Mouse (Mus musculus): ENCODE data around the gene 2200002D01Rik.
A peak's percentile ranks its signal among the peaks of the same experiment; 100 is the strongest.
"Not testable (repeated sequence)": the region's sequence is repeated elsewhere in the genome, so short reads cannot be mapped to it uniquely, and the experiment has no call there.

Gene 2200002D01Rik

DNA sequence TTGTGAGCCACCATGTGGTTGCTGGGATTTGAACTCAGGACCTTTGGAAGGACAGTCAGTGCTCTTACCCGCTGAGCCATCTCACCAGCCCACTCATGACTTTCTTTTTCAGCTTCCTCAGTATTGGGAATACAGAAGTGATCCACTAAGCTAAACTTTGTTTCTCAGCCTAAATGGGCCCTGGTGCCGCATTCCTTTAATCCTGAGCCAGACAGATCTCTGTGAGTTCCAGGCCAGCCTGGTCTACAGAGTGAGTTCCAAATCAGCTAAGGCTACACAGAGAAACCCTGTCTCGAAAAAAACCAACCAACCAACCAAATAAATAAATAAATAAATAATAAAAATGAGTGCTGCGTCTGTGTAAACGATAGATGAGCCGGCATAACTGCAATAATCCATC is 10.7 kb downstream of the 2200002D01Rik start:
- not testable (repeated sequence) for DNase-seq (ENCODE audit: low spot score in 2 of 2)

DNA sequence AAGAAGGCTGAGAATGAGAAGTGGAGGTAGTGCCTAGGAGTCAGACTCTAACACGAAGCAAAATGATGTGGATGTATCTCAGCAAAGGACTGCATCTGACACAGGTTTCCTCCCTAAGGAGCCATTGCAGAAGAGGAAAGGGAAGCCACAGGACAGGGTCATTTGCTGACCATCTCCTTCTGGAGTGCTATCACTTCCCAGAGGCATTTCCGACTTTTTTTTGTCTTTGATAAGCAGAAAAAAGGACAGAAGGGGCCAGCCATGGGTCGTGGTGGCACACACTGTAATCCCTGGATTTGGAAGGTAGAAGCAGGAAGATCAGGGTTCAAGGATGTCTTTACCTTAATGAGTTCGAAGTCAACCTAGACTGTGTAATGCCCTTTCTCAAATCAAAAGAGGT is 11.7 kb downstream of the 2200002D01Rik start:
- DNase-seq (ENCODE audit: low spot score in 2 of 2): no peak

DNA sequence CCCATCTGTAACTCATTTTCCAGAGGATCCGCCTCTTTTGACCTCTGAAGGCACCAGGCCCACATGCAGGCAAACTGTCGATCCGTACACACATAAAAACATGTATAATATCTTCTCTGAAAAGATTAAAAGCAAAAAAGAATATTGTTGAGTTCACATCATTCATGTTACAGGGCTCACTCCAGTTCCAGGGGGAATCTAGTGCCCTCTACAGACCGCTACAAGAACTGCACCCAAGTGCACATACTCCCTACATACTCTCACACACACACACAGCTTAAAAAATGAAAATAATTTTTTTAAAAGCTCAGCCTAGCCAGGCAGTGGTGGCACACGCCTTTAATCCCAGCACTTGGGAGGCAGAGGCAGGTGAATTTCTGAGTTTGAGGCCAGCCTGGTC is 13.6 kb downstream of the 2200002D01Rik start:
- no peak for DNase-seq (ENCODE audit: low spot score in 2 of 2)

DNA sequence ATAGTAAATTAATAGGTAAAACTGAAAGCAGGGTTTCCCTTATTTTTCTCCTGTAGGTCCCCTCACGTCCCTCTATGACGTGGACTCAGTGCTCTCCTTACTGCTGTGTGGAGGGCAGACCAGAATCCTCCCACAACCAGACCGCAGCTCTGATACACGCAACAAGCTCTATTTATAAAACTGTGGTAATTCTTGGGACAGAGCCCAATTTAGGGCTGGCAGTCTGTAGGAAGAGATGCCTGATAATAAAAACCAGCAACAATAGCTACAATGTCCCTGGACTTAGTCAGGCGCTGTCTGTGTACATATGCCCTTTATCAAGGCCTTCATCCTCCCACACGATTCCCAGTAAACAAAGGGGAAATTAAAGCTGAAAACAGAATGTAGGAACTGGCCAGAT is 14.5 kb downstream of the 2200002D01Rik start:
- no peak for DNase-seq (ENCODE audit: low spot score in 2 of 2)

DNA sequence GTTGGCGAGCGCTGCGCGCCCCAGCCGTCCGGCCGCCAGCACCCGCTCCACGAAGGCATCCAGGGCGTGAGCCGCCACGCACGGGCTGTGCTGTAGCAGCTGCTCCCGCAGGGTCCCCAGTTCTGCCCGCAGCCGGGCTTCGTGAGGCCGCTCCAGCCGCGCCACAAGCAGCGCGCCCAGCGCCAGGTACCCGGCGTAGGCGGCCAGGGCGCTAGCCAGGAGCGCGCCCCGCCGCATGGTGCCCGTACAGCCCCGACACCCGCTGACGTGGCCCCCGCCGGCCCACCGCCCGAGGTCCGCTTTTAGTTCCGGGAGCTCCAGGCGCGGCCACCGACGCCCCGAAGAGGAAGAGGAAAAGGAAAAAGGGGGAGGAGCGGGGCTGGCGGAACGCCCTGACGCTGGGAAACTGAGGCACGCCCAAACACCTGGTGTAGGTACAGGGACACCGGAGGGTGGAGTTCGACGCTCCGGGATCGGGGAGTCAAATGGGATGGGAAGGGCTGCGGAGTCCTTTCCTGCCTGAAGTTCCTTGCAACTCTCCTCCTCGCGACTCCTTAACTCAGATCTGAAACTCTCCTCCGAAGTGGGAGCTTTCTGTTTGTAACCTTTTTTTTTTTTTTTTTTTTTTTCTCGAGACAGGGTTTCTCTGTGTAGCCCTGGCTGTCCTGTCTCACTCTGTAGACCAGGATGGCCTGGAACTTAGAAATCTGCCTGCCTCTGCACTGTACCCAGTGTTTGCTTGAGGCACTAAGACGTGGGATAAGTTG is 15.8 kb downstream of the 2200002D01Rik start, which contains the start of gene Kcnk6:
Gene Kcnk6 (minus strand): TSS at position 269 of the 767 bp plus-strand sequence.
- peak in 1 of 2 experiments; percentile 35 for DNase-seq (ENCODE audit: low spot score in 2 of 2)

DNA sequence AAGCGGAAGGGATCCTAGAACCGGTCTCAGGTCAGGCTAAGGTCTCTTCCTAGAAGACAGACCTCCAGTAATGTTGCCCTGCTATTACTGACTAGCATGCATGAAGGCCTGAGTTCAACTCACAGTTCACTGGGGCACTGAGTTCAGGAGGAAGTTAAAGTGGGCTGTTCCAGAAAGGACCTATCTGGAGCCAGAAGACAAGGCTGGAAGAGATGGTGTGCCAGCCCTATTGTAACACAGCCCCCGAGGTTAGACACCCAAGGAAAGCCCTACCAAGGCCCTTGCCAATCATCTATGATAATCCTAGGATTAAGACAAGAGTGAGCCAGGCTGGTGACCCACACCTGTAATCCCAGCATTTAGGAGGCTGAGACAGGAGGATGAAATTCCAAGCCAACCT is 16.7 kb downstream of the 2200002D01Rik start:
- DNase-seq (ENCODE audit: low spot score in 2 of 2): no peak

DNA sequence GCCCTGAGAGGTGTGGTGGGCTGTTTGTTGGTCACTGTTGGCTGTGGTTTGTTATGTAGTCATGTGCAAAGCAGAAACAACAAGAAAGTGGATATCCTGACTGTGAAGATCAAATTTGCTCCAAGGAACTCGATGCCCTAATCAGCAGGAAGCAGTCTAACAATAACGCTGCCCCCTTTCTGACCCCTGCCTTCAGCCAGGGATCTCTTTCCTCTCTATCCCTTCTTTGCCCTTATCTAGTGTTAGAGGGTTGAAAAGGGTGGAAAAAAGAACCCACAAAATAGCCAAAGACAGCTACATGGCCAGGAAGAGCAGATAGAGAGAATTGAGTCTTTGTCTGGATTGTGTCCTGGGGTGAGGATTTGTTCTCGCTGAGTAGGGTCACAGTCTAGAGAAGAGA is 17.7 kb downstream of the 2200002D01Rik start:
- no peak for DNase-seq (ENCODE audit: low spot score in 2 of 2)

DNA sequence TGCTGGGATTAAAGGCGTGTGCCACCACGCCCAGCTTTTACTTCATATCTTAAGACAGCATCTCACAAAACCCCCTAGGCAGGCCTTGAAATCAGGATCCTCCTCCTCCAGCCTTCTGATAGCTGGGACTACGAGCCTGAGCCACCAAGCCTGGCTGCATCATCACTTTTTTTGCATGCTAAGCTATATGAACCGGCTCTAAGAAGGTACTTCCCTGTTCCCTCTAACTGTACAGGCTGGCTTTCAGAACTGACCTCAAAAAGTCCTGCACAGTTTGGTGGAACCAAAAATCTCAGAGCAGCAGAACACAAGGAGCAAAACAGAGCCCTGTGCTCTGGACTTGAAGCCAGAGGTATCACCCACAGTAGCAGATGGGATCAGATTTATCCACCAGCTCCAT is 20.1 kb downstream of the 2200002D01Rik start:
- DNase-seq (ENCODE audit: low spot score in 2 of 2): no peak

DNA sequence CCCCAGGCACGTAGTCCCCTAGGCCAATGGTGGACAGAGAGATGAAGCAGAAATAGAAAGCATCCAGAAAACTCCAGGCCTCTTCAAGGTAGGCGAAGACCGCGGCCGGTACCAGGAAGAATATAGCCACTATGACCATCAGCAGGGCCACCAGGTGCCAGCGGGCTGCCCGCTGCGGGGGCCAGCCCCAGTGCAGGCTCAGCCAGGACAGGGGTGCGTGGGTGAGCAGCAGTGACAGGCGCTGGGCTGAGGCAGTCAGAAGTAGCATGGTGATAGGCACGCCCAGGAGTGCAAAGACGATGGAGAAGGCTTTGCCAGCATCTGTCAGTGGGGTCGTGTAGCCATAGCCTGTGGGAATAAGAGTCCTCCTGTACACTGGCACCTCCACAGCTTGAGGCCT is 22.7 kb downstream of the 2200002D01Rik start:
- no peak for DNase-seq (ENCODE audit: low spot score in 2 of 2)

DNA sequence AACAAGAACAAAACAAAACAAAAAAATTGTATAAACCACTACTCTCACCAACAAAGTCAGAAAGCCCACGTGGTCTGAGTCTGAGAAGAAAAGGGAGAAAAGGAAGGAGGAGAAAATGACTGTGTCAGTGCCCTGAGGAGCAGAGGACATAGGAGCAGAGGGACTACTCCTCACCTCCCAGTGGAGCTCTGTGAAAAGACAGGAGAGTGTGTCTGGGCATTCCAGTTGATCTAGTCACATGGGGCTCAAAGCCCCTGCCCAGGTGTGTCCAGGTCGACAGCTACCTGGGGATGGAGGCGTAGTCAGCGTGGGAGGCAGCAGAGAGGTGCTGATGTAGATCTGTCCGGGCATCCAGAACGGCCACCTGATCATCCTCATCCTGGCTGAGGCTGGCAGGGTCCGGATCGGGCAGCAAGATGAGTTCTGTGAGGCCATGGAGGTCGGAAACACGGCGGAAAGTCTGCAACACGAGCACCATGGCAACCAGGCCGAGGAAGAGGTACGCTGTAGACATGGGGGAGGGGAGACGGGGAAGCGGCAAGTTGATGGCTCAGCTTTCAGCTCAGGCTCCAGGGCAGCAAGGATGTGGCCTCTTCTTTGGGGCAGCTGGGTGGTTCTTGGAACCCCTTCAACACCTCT is 23.4 kb downstream of the 2200002D01Rik start:
- DNase-seq (ENCODE audit: low spot score in 2 of 2): peak in 1 of 2 experiments; percentile 36

DNA sequence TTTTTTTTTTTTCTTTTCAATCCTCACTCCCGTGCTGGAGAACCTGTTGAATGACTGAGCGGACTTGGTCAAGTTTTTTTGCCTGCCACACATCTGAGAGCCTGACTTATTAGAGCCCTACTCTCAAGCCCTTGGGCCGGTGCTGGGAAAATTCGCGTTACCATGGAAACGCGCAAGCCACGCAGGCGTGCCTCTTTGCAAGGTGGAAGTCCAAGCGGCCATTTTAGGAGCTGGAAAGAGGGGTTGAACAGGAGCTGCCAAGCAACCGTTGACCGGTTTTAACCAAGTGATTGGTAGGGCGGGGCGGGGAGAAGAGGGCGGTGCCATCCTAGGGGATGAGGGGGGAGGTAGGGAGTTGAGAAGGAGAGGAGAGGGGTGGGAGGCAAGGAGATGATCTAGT is 33.4 kb downstream of the 2200002D01Rik start:
- DNase-seq (ENCODE audit: low spot score in 2 of 2): no peak

DNA sequence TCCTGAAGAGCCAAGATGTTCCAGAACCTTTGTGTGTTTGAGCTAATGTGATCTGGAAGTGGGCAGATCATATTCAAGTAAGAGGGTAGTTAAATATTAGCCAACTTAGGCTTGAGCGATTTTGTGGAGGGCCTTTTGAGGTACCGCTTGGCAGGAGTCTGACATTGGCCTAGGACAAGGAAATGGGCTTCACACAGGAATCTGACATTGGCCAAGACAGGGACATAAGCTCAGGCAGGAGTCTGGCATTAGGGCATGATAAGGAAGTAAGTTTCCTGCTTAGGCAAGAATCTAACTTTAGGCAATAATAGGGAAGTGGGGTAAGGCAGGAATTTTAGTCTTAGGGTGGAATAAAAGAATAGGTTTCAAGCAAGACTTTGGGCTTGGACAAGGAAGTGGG is 34.0 kb downstream of the 2200002D01Rik start:
- DNase-seq (ENCODE audit: low spot score in 2 of 2): no peak

DNA sequence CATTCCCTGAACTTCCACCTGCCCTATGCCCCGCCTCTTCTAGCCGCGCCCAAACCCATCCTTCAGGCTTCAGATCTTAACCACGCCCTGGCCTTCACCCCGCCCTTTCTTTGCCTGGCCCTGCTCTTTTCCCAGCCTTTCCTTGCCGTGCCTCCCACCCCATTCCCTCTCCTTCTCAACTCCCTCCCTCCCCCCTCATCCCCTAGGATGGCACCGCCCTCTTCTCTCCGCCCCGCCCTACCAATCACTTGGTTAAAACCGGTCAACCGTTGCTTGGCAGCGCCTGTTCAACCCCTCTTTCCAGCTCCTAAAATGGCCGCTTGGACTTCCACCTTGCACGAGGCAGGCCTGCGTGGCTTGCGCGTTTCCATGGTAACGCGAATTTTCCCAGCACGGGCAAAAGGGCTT is 34.6 kb downstream of the 2200002D01Rik start, which contains the start of gene Catsperg1:
Gene Catsperg1 (minus strand): TSS at position 361 of the 408 bp plus-strand sequence.
- no peak for DNase-seq (ENCODE audit: low spot score in 2 of 2)

DNA sequence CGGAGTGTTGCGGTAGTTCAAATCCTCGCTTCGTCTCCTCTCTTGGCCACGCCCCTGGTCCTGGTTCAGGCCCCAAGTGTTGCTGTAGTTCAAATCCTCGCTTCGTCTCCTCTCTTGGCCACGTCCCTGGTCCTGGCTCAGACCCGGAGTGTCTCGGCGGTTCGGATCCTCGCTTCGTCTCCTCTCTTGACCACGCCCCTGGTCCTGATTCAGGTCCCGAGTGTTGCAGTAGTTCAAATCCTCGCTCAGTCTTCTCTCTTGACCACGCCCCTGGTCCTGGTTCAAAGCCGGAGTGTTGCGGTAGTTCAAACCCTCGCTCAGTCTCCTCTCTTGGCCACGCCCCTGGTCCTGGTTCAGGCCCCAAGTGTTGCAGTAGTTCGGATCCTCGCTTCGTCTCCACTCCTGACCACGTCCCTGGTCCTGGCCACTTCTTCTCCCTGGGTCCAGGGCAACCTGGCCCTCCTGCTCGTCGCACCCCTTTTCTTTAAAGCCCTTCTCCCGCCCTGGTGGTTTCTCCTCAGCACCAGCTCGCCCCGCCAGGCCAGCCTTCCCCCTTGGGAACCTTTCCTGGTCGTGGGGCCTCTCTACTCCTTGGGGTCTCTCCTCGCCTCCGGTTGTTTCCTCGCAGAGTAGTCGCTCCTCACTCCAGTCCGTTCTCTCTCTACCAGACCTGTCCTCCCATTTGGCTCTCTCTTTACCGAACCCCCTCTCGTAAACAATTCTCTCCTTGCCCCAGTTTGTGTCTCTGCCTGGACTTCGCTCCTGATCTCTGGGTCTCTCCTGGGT is 35.3 kb downstream of the 2200002D01Rik start:
- not testable (repeated sequence) for DNase-seq (ENCODE audit: low spot score in 2 of 2)

DNA sequence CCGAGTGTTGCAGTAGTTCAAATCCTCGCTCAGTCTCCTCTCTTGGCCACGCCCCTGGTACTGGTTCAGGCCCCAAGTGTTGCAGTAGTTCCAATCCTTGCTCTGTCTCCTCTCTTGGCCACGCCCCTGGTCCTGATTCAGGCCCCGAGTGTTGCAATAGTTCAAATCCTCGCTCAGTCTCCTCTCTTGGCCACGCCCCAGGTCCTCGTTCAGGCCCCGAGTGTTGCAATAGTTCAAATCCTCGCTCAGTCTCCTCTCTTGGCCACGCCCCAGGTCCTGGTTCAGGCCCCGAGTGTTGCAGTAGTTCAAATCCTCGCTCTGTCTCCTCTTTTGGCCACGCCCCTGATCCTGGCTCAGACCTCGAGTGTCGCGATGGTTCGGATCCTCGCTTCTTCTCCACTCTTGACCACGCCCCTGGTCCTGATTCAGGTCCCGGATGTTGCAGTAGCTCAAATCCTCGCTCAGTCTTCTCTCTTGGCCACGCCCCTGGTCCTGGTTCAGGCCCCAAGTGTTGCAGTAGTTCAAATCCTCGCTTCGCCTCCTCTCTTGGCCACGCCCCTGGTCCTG is 36.0 kb downstream of the 2200002D01Rik start:
- DNase-seq (ENCODE audit: low spot score in 2 of 2): no peak

DNA sequence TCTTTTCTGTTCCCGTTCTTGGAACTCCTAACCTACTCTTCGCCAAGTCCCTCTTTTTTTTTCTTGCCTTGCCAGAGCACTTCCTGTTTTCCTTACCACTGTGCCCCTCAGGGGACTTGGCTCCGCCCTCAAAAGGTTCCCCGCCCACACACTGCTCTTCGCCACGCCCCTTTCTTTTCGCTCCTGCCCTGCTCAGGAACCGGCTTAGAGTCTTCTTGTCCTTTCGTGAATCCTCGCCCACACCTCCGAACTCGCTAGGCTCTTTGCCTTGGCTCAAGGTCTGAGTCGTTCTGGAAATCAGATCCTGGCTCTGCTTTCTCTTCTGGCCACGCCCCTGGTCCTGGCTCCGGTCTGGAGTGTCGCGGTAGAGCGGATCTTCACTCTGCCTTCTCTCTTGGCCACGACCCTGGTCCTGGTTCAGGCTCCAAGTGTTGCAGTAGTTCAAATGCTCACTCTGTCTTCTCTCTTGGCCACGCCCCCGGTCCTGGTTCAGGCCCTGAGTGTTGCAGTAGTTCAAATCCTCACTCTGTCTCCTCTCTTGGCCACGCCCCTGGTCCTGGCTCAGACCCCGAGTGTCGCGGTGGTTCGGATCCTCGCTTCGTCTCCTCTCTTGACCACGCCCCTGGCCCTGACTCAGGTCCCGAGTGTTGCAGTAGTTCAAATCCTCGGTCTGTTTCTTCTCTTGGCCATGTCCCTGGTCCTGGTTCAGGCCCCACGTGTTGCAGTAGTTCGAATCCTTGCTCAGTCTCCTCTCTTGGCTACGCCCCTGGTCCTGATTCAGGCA is 36.7 kb downstream of the 2200002D01Rik start:
- peak; percentile 72 to 75 for DNase-seq (ENCODE audit: low spot score in 2 of 2)

DNA sequence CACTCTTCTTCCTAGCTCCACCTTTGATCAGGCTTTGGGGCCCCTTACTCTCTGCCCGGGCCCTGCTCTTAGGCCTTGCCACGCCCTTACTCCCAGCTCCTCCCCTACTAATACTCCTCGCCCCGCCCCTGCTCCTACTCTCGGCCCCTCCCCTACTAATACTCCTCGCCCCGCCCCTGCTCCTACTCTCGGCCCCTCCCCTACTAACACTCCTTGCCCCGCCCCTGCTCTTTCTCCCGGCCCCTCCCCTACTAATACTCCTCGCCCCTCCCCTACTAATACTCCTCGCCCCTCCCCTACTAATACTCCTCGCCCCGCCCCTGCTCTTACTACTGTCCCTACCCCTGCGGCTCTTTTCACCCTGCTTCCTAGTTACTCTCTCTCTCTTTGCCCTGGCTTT is 37.3 kb downstream of the 2200002D01Rik start:
- not testable (repeated sequence) for DNase-seq (ENCODE audit: low spot score in 2 of 2)

DNA sequence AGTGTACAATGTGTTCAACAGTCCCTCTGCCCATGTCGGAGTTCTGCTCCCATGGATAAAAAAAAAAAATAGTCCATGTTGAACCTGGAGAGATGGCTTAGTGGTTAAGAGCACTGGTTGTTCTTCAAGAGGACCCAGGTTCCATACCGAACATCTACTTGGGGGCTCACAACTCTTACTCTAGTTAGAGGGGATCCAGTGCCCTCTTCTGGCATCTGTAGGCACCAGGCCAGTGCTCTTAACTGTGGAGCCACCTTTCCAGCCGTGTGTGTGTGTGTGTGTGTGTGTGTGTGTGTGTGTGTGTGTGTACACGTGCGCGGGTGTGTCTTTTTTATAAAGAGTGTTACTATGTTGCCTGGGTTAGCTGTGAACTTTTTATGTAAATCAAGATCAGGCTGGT is 45.7 kb downstream of the 2200002D01Rik start:
- no peak for DNase-seq (ENCODE audit: low spot score in 2 of 2)
